ENCODE assay signal across 25 mouse cellular contexts in genomic region chr1:138849531-138850160, GRCm38 (mm10). TPM values are rescaled to one million over a fixed set of nuclear protein-coding genes. Genes with fewer than 3 reads are reported as not detected.
DNase-seq lines count a peak whose midpoint lies in the region; ATAC-seq and TF ChIP-seq lines count a peak whose summit lies in the region.
"Had no signal": no experiment of that assay in that cellular context is flagged by ENCODE, and none has a peak within 500 bp of the region (broad histone marks: within the 10 kb centered on the region; RNA-seq: fewer than 3 reads in every experiment).

No protein-coding gene starts in this region.

- H3K27ac ChIP-seq in heart, embryonic 10.5 days: no peak overlapping the region
- no peak overlapping the region for H3K27ac ChIP-seq in ES-E14 (ENCODE audit: insufficient read depth, low read depth, low read length, poor library complexity, severe bottlenecking)
- H3K27ac ChIP-seq in limb, embryonic 13.5 days: no peak overlapping the region
- peak overlapping the region; percentile 88 for H3K27ac ChIP-seq in midbrain, embryonic 15.5 days
- no peak overlapping the region for H3K27ac ChIP-seq in cerebellum, adult 2 months (ENCODE audit: insufficient read depth, low read length)
- H3K27ac ChIP-seq: embryonic facial prominence, embryonic 12.5 days; forebrain, embryonic 12.5 days; gastrocnemius, adult 2 months; heart, embryonic 13.5 days; kidney, embryonic 15.5 days; macrophage had no signal

- TF ChIP-seq CTCF in cerebellum, adult 2 months (IDR thresholded peaks at IDR 0.05; ENCODE audit: borderline replicate concordance, insufficient read depth, low read depth, low read length): no peak

- H3K36me3 ChIP-seq in heart, embryonic 10.5 days: peaks cover 12% of the 10 kb centered on the region; the same call in 1 of the 2 replicates
- H3K36me3 ChIP-seq in ES-E14 (ENCODE audit: control insufficient read depth, insufficient read depth, low read length, poor library complexity, severe bottlenecking): no peaks in the 10 kb centered on the region; the same call in 1 of the 2 replicates
- peaks cover 12% of the 10 kb centered on the region for H3K36me3 ChIP-seq in limb, embryonic 13.5 days
- H3K36me3 ChIP-seq in midbrain, embryonic 15.5 days (replicated peaks): no peaks in the 10 kb centered on the region
- H3K36me3 ChIP-seq: embryonic facial prominence, embryonic 12.5 days had no signal

- DNase-seq in heart, embryonic 10.5 days (ENCODE audit: low spot score): peak; percentile 63
- DNase-seq in heart, postnatal 10 days: no peak
- no peak for DNase-seq in ES-E14 (ENCODE audit: low read depth, low spot score)
- no peak for DNase-seq in cerebellum, adult 2 months
- no peak for DNase-seq in urinary bladder, adult 18-20 months (ENCODE audit: low spot score in 2 of 2)
- DNase-seq: adrenal gland, adult 2 months; cerebellum, adult 11-12 months; cerebellum, postnatal 25 days; gastrocnemius, adult 2 months; heart, postnatal 4 days; kidney, postnatal 4 days had no signal

- no peaks in the 10 kb centered on the region for H3K9me3 ChIP-seq in heart, embryonic 10.5 days
- no peaks in the 10 kb centered on the region for H3K9me3 ChIP-seq in ES-E14 (ENCODE audit: control insufficient read depth, insufficient read depth, low read depth, low read length)
- no peaks in the 10 kb centered on the region for H3K9me3 ChIP-seq in limb, embryonic 13.5 days
- H3K9me3 ChIP-seq in midbrain, embryonic 15.5 days: no peaks in the 10 kb centered on the region
- H3K9me3 ChIP-seq: embryonic facial prominence, embryonic 12.5 days; forebrain, embryonic 12.5 days; G1E; heart, embryonic 13.5 days; kidney, embryonic 15.5 days had no signal

- no peak overlapping the region for H3K4me3 ChIP-seq in heart, embryonic 10.5 days
- H3K4me3 ChIP-seq in ES-E14 (ENCODE audit: insufficient read depth in 1 of 2, low read depth in 1 of 2, low read length in 2 of 2, poor library complexity in 1 of 2, severe bottlenecking in 1 of 2): no peak overlapping the region
- H3K4me3 ChIP-seq in limb, embryonic 13.5 days: no peak overlapping the region
- peak overlapping the region; percentile 48 for H3K4me3 ChIP-seq in midbrain, embryonic 15.5 days
- H3K4me3 ChIP-seq in cerebellum, adult 2 months (replicated peaks; ENCODE audit: insufficient read depth, low read depth, low read length): no peak overlapping the region

- TF ChIP-seq POLR2A in cerebellum, adult 2 months (IDR thresholded peaks at IDR 0.05; ENCODE audit: borderline replicate concordance, insufficient read depth, low read length): no peak

- peak overlapping the region; percentile 83 for H3K4me2 ChIP-seq in limb, embryonic 13.5 days (replicated peaks)
- peak overlapping the region; percentile 58 for H3K4me2 ChIP-seq in midbrain, embryonic 15.5 days

- H3K27me3 ChIP-seq in heart, embryonic 10.5 days (ENCODE audit: insufficient read depth, poor library complexity, severe bottlenecking): peaks cover 62% of the 10 kb centered on the region
- peaks cover 59% of the 10 kb centered on the region for H3K27me3 ChIP-seq in limb, embryonic 13.5 days
- H3K27me3 ChIP-seq in midbrain, embryonic 15.5 days (replicated peaks): peaks cover 21% of the 10 kb centered on the region
- peaks cover 6% of the 10 kb centered on the region; the same call in 1 of the 2 replicates for H3K27me3 ChIP-seq in cerebellum, adult 2 months (ENCODE audit: control insufficient read depth, insufficient read depth, low read length)

- no peak overlapping the region for H3K9ac ChIP-seq in ES-E14 (ENCODE audit: insufficient read depth, low read depth, low read length, poor library complexity, severe bottlenecking)
- no peak overlapping the region for H3K9ac ChIP-seq in limb, embryonic 13.5 days
- H3K9ac ChIP-seq in midbrain, embryonic 15.5 days: no peak overlapping the region
- H3K9ac ChIP-seq: embryonic facial prominence, embryonic 12.5 days; kidney, embryonic 15.5 days had no signal

- ATAC-seq in limb, embryonic 13.5 days (ENCODE audit: low FRiP score, low read depth): no peak
- no peak for ATAC-seq in midbrain, embryonic 15.5 days (replicated peaks)
- ATAC-seq: CD4-positive, CD25-positive, alpha-beta regulatory T cell, adult 4 months; inflammation-experienced regulatory T-cells, adult 6 months; lung, postnatal 0 days had no signal

- intact Hi-C loops in heart, postnatal 10 days (cut with DNase I): loop anchor here (10.0 kb wide), 1 partner anchor 575 kb away; the partner anchor contains the start of gene Zbtb41

- WGBS in heart, embryonic 10.5 days: 6% methylated on average over 8 of the region's 8 CpGs
- 15% methylated on average over 8 of the region's 8 CpGs for WGBS in limb, embryonic 13.5 days
- 8% methylated on average over 8 of the region's 8 CpGs for WGBS in midbrain, embryonic 15.5 days
- 22% methylated on average over 8 of the region's 8 CpGs for WGBS in cerebellum, adult 2 months

- in situ Hi-C loops in ES-E14 (cut with MboI; ENCODE audit: low sequenced_read_pairs in 2 of 2, unreplicated experiment in 2 of 2): loop anchor here in 1 of 2 experiments (25.0 kb wide), 1 partner anchor 313 kb away; no protein-coding TSS in a partner anchor

- H3K4me1 ChIP-seq in heart, embryonic 10.5 days: peaks cover 20% of the 10 kb centered on the region
- peaks cover 0 to 3% of the 10 kb centered on the region in 2 experiments; a peak in 1 of 4 replicates for H3K4me1 ChIP-seq in ES-E14 (ENCODE audit: control insufficient read depth in 2 of 2, insufficient read depth in 2 of 2, low read length in 2 of 2, poor library complexity in 1 of 2)
- H3K4me1 ChIP-seq in limb, embryonic 13.5 days: peaks cover 34% of the 10 kb centered on the region
- H3K4me1 ChIP-seq in midbrain, embryonic 15.5 days: peaks cover 16% of the 10 kb centered on the region
- H3K4me1 ChIP-seq in cerebellum, adult 2 months (ENCODE audit: control insufficient read depth, insufficient read depth, low read length): peaks cover 4% of the 10 kb centered on the region; the same call in 1 of the 2 replicates

TF ChIP-seq in ES-E14, 5 proteins besides CTCF, POLR2A, EP300 and RAD21:
- TF ChIP-seq ZNF384 (IDR thresholded peaks at IDR 0.05; ENCODE audit: low read depth, low read length): peak; percentile 78
- no peak for TF ChIP-seq ZC3H11A (IDR thresholded peaks at IDR 0.05; ENCODE audit: borderline replicate concordance, low read depth, low read length)

RNA-seq across cellular contexts. Expression of gene Lhx9, which starts 1.3 kb away (rescaled TPM):
- polyA plus RNA-seq in heart, embryonic 10.5 days (2016; fragmentation: Nextera tagmentation; extraction: Ambion mirVana): 3.5 and 5.2 TPM in 2 replicates
- under 1 TPM in 1 of 2 experiments, not detected in 1; 0.12 TPM for total RNA-seq in heart, postnatal 10 days (2021)
- total RNA-seq in ES-E14 (2012; rRNA removed): 0.40 TPM in 1 of 2 replicates, not detected in the other
- polyA plus RNA-seq in limb, embryonic 13.5 days (2015; fragmentation: Nextera tagmentation; extraction: Ambion mirVana): 34.5 and 40.2 TPM in 2 replicates
- 124 and 139 TPM in 2 replicates for polyA plus RNA-seq in midbrain, embryonic 15.5 days (2015; fragmentation: Nextera tagmentation; extraction: Ambion mirVana)
- 2.9 and 4.2 TPM in 2 replicates for polyA plus RNA-seq in cerebellum, adult 2 months (2012; rRNA removed)
- total RNA-seq: adrenal gland, adult 2 months; gastrocnemius, adult 2 months; gastrocnemius, postnatal 4 days; heart, postnatal 4 days; liver, adult 2 months had no signal
- polyA plus RNA-seq: CD4-positive, CD25-positive, alpha-beta regulatory T cell, adult 4 months; macrophage; small intestine, adult 2 months had no signal

RNA-seq across cellular contexts. Expression of gene 2310009B15Rik, which starts 7.0 kb away (rescaled TPM):
- polyA plus RNA-seq in heart, embryonic 10.5 days (2016; fragmentation: Nextera tagmentation; extraction: Ambion mirVana): 27.0 and 30.2 TPM in 2 replicates
- 10 to 100 TPM; 17.1 to 18.2 TPM for total RNA-seq in heart, postnatal 10 days (2021)
- total RNA-seq in ES-E14 (2012; rRNA removed): 19.9 and 20.0 TPM in 2 replicates
- 44.1 and 46.0 TPM in 2 replicates for polyA plus RNA-seq in limb, embryonic 13.5 days (2015; fragmentation: Nextera tagmentation; extraction: Ambion mirVana)
- 33.6 and 37.6 TPM in 2 replicates for polyA plus RNA-seq in midbrain, embryonic 15.5 days (2015; fragmentation: Nextera tagmentation; extraction: Ambion mirVana)
- 23.5 and 26.4 TPM in 2 replicates for polyA plus RNA-seq in cerebellum, adult 2 months (2012; rRNA removed)
